Mouse (Mus musculus): Measurements from ENCODE around the gene Cpeb2.

DNA sequence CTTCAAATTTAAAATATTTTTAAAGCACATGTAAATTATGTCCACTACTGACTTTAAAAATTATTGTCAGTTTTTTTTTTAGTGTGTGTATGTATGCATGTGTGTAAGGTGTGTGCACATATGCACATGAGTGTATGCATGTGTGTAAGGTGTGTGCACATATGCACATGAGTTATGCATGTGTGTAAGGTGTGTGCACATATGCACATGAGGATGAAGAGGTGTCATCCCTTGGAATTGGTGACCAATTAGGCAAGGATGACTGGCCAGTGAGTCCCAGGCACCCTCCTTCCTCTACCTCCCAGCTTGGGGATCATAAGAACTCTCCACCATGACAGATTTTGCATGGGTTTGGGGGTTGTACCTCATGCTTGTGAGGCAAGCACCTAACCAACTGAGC is 7.8 kb downstream of the Cpeb2 start:
- TF ChIP-seq POLR2A (IDR thresholded peaks at IDR 0.05; ENCODE audit: borderline replicate concordance, extremely low read depth, low read depth, low read length) (no peak), CTCF (IDR thresholded peaks at IDR 0.05; ENCODE audit: insufficient read depth, low read length) (no peak)

Measured in lung, adult 2 months (tissue).